Mouse (Mus musculus): ENCODE data around the gene Stub1. TPM values are rescaled to one million over a fixed set of nuclear protein-coding genes. Genes with fewer than 3 reads are reported as not detected.

The Stub1 gene
- polyA plus RNA-seq, 1 experiment from 2014 or later: 353 TPM

GRCm38 (mm10) chr17:25843636-25844395, 10.6 kb upstream of the Stub1 start:
- no peak for DNase-seq (ENCODE audit: low spot score)
- WGBS: 4% methylated on average over 38 of the region's 38 CpGs
- Histone ChIP-seq H3K9me3 (ENCODE audit: control insufficient read depth, low read length) (no peaks in the 10 kb centered on the region), H3K36me3 (ENCODE audit: control insufficient read depth, insufficient read depth, low read length) (peaks cover 28% of the 10 kb centered on the region), H3K4me3 (ENCODE audit: low read depth, low read length) (peak overlapping the region; percentile 87), H3K4me2 (ENCODE audit: low read depth, severe bottlenecking) (peak overlapping the region; percentile 74), H3K9ac (ENCODE audit: low read length) (peak overlapping the region; percentile 80), H3K4me1 (ENCODE audit: control insufficient read depth, insufficient read depth, low read length) (peaks cover 8% of the 10 kb centered on the region), H3K27ac (replicated peaks; ENCODE audit: low read depth, low read length) (no peak overlapping the region), H3K27me3 (ENCODE audit: control insufficient read depth, insufficient read depth, low read length) (no peaks in the 10 kb centered on the region)
- peak; percentile 53 for ATAC-seq (ENCODE audit: insufficient number of reproducible peaks, low FRiP score, low TSS enrichment, low read depth)

- peak overlapping the region; percentile 87; the same call in 1 of the 2 replicates for H3K4me3 ChIP-seq (ENCODE audit: low read depth, low read length)
- H3K9me3 ChIP-seq (ENCODE audit: control insufficient read depth, low read length): no peaks in the 10 kb centered on the region
- DNase-seq (ENCODE audit: low spot score) (no peak), ATAC-seq (ENCODE audit: insufficient number of reproducible peaks, low FRiP score, low TSS enrichment, low read depth) (no peak)
- peaks cover 8% of the 10 kb centered on the region for H3K4me1 ChIP-seq (ENCODE audit: control insufficient read depth, insufficient read depth, low read length)
- no peaks in the 10 kb centered on the region for H3K27me3 ChIP-seq (ENCODE audit: control insufficient read depth, insufficient read depth, low read length)
- H3K36me3 ChIP-seq (ENCODE audit: control insufficient read depth, insufficient read depth, low read length): peaks cover 29% of the 10 kb centered on the region
- no peak overlapping the region for H3K9ac ChIP-seq (ENCODE audit: low read length)
- no peak overlapping the region for H3K27ac ChIP-seq (replicated peaks; ENCODE audit: low read depth, low read length)
- 98% methylated on average over 4 of the region's 4 CpGs for WGBS
- peak overlapping the region; percentile 74 for H3K4me2 ChIP-seq (ENCODE audit: low read depth, severe bottlenecking)
These were observed 9.9 kb upstream of the Stub1 start for GRCm38 (mm10) chr17:25843122-25843521.

GRCm38 (mm10) chr17:25842509-25842908, 9.3 kb upstream of the Stub1 start:
- no peak overlapping the region for H3K27ac ChIP-seq (replicated peaks; ENCODE audit: low read depth, low read length)
- no peak overlapping the region for H3K4me3 ChIP-seq (ENCODE audit: low read depth, low read length)
- H3K9me3 ChIP-seq (ENCODE audit: control insufficient read depth, low read length): no peaks in the 10 kb centered on the region
- DNase-seq (ENCODE audit: low spot score) (no peak), ATAC-seq (ENCODE audit: insufficient number of reproducible peaks, low FRiP score, low TSS enrichment, low read depth) (no peak)
- 86% methylated on average over 3 of the region's 3 CpGs for WGBS
- no peak overlapping the region for H3K4me2 ChIP-seq (ENCODE audit: low read depth, severe bottlenecking)
- H3K27me3 ChIP-seq (ENCODE audit: control insufficient read depth, insufficient read depth, low read length): no peaks in the 10 kb centered on the region
- H3K36me3 ChIP-seq (ENCODE audit: control insufficient read depth, insufficient read depth, low read length): peaks cover 29% of the 10 kb centered on the region
- H3K9ac ChIP-seq (ENCODE audit: low read length): no peak overlapping the region
- peaks cover 8% of the 10 kb centered on the region for H3K4me1 ChIP-seq (ENCODE audit: control insufficient read depth, insufficient read depth, low read length)

- H3K9me3 ChIP-seq (ENCODE audit: control insufficient read depth, low read length): no peaks in the 10 kb centered on the region
- H3K9ac ChIP-seq (ENCODE audit: low read length): no peak within 1 kb of the TSS
- no peak within 1 kb of the TSS for H3K4me2 ChIP-seq (ENCODE audit: low read depth, severe bottlenecking)
- no peaks in the 10 kb centered on the region for H3K27me3 ChIP-seq (ENCODE audit: control insufficient read depth, insufficient read depth, low read length)
- no peak within 1 kb of the TSS for H3K4me3 ChIP-seq (ENCODE audit: low read depth, low read length)
- H3K4me1 ChIP-seq (ENCODE audit: control insufficient read depth, insufficient read depth, low read length): peaks cover 14% of the 10 kb centered on the region
- ATAC-seq (ENCODE audit: insufficient number of reproducible peaks, low FRiP score, low TSS enrichment, low read depth): no peak
- WGBS: 94% methylated on average over 22 of the region's 22 CpGs
- DNase-seq (ENCODE audit: low spot score): no peak
- peaks cover 29% of the 10 kb centered on the region for H3K36me3 ChIP-seq (ENCODE audit: control insufficient read depth, insufficient read depth, low read length)
- H3K27ac ChIP-seq (replicated peaks; ENCODE audit: low read depth, low read length): no peak within 1 kb of the TSS
These were observed 8.1 kb upstream of the Stub1 start, which contains the start of gene Gm20683 for GRCm38 (mm10) chr17:25841117-25841880. Gene Gm20683, minus strand, starts transcription at chr17:25841763.

GRCm38 (mm10) chr17:25840519-25840918, 7.3 kb upstream of the Stub1 start:
- H3K9me3 ChIP-seq (ENCODE audit: control insufficient read depth, low read length): no peaks in the 10 kb centered on the region
- no peak overlapping the region for H3K27ac ChIP-seq (replicated peaks; ENCODE audit: low read depth, low read length)
- H3K4me3 ChIP-seq (ENCODE audit: low read depth, low read length): no peak overlapping the region
- no peak overlapping the region for H3K9ac ChIP-seq (ENCODE audit: low read length)
- ATAC-seq (ENCODE audit: insufficient number of reproducible peaks, low FRiP score, low TSS enrichment, low read depth): no peak
- peaks cover 29% of the 10 kb centered on the region for H3K36me3 ChIP-seq (ENCODE audit: control insufficient read depth, insufficient read depth, low read length)
- 94% methylated on average over 6 of the region's 6 CpGs for WGBS
- H3K4me1 ChIP-seq (ENCODE audit: control insufficient read depth, insufficient read depth, low read length): peaks cover 15% of the 10 kb centered on the region
- no peaks in the 10 kb centered on the region for H3K27me3 ChIP-seq (ENCODE audit: control insufficient read depth, insufficient read depth, low read length)
- no peak overlapping the region for H3K4me2 ChIP-seq (ENCODE audit: low read depth, severe bottlenecking)
- DNase-seq (ENCODE audit: low spot score): no peak

- DNase-seq (ENCODE audit: low spot score) (no peak), ATAC-seq (ENCODE audit: insufficient number of reproducible peaks, low FRiP score, low TSS enrichment, low read depth) (no peak)
- no peak overlapping the region for H3K4me2 ChIP-seq (ENCODE audit: low read depth, severe bottlenecking)
- peaks cover 16% of the 10 kb centered on the region for H3K4me1 ChIP-seq (ENCODE audit: control insufficient read depth, insufficient read depth, low read length)
- H3K9ac ChIP-seq (ENCODE audit: low read length): peak overlapping the region; percentile 2; the same call in 1 of the 2 replicates
- H3K9me3 ChIP-seq (ENCODE audit: control insufficient read depth, low read length): no peaks in the 10 kb centered on the region
- no peak overlapping the region for H3K4me3 ChIP-seq (ENCODE audit: low read depth, low read length)
- peaks cover 33% of the 10 kb centered on the region for H3K36me3 ChIP-seq (ENCODE audit: control insufficient read depth, insufficient read depth, low read length)
- no peaks in the 10 kb centered on the region for H3K27me3 ChIP-seq (ENCODE audit: control insufficient read depth, insufficient read depth, low read length)
- 81% methylated on average over 14 of the region's 14 CpGs for WGBS
- no peak overlapping the region for H3K27ac ChIP-seq (replicated peaks; ENCODE audit: low read depth, low read length)
These were observed 6.4 kb upstream of the Stub1 start for GRCm38 (mm10) chr17:25839455-25840235.

- DNase-seq (ENCODE audit: low spot score) (no peak), ATAC-seq (ENCODE audit: insufficient number of reproducible peaks, low FRiP score, low TSS enrichment, low read depth) (no peak)
- no peaks in the 10 kb centered on the region for H3K9me3 ChIP-seq (ENCODE audit: control insufficient read depth, low read length)
- H3K4me3 ChIP-seq (ENCODE audit: low read depth, low read length): no peak overlapping the region
- H3K4me2 ChIP-seq (ENCODE audit: low read depth, severe bottlenecking): no peak overlapping the region
- no peak overlapping the region for H3K27ac ChIP-seq (replicated peaks; ENCODE audit: low read depth, low read length)
- peaks cover 23% of the 10 kb centered on the region for H3K4me1 ChIP-seq (ENCODE audit: control insufficient read depth, insufficient read depth, low read length)
- no peaks in the 10 kb centered on the region for H3K27me3 ChIP-seq (ENCODE audit: control insufficient read depth, insufficient read depth, low read length)
- H3K9ac ChIP-seq (ENCODE audit: low read length): no peak overlapping the region
- peaks cover 33% of the 10 kb centered on the region for H3K36me3 ChIP-seq (ENCODE audit: control insufficient read depth, insufficient read depth, low read length)
- 89% methylated on average over 4 of the region's 4 CpGs for WGBS
These were observed 5.7 kb upstream of the Stub1 start for GRCm38 (mm10) chr17:25838904-25839303.

GRCm38 (mm10) chr17:25837533-25837932, 4.3 kb upstream of the Stub1 start:
- DNase-seq (ENCODE audit: low spot score): no peak
- H3K4me1 ChIP-seq (ENCODE audit: control insufficient read depth, insufficient read depth, low read length): peaks cover 18% of the 10 kb centered on the region
- H3K4me3 ChIP-seq (ENCODE audit: low read depth, low read length): no peak overlapping the region

More at GRCm38 (mm10) chr17:25837533-25837932, 4.3 kb upstream of the Stub1 start:
- WGBS: 60% methylated on average over 3 of the region's 3 CpGs
- no peaks in the 10 kb centered on the region for H3K27me3 ChIP-seq (ENCODE audit: control insufficient read depth, insufficient read depth, low read length)
- H3K9ac ChIP-seq (ENCODE audit: low read length): no peak overlapping the region
- H3K4me2 ChIP-seq (ENCODE audit: low read depth, severe bottlenecking): no peak overlapping the region
- H3K9me3 ChIP-seq (ENCODE audit: control insufficient read depth, low read length): no peaks in the 10 kb centered on the region
- ATAC-seq (ENCODE audit: insufficient number of reproducible peaks, low FRiP score, low TSS enrichment, low read depth): no peak
- H3K36me3 ChIP-seq (ENCODE audit: control insufficient read depth, insufficient read depth, low read length): peaks cover 33% of the 10 kb centered on the region
- no peak overlapping the region for H3K27ac ChIP-seq (replicated peaks; ENCODE audit: low read depth, low read length)

Data from limb, embryonic 11.5 days (tissue).